Mouse (Mus musculus) brain, adult 10 weeks (tissue): ENCODE data around the gene Gm42906. TPM values are rescaled to one million over a fixed set of nuclear protein-coding genes. Genes with fewer than 3 reads are reported as not detected.

Experiments used
- polyA plus RNA-seq: library from polyadenylated mRNA; stranded (reverse); fragments of 350-450 nt; fragmentation: Illumina TruSeq; extraction: RNeasy Lipid Tissue Mini Kit (QIAGEN cat#74804); gene quantifications from one replicate; pipeline ENCODE4 v1.2.3, GENCODE M21; 2015; ENCODE audit warnings: low read depth, low replicate concordance

Gene Gm42906
- polyA plus RNA-seq: not detected

GRCm38 (mm10) chr5:151428113-151428756 lies at the start of gene Gm42906:
Gene Gm42906 (minus strand): TSS chr5:151428163.

GRCm38 (mm10) chr5:151233400-151234031 lies 194.4 kb downstream of the Gm42906 start, which contains the start of gene Stard13:
Gene Stard13 (minus strand): TSS chr5:151233836.

Other genes with a start within 250 kb of the Gm42906 start
- gene Stard13, start 194.3 kb downstream of the Gm42906 start, polyA plus RNA-seq: 7.7 TPM
- not detected for gene Vmn2r18, start 177.9 kb upstream of the Gm42906 start, polyA plus RNA-seq
- gene Rfc3, start 223.1 kb upstream of the Gm42906 start, polyA plus RNA-seq: 12.2 TPM